Mouse (Mus musculus): ENCODE measurements around the gene Insr.
A peak's percentile ranks its signal among the peaks of the same experiment; 100 is the strongest.
"Not testable (repeated sequence)": the region's sequence is repeated elsewhere in the genome, so short reads cannot be mapped to it uniquely, and the experiment has no call there.

Insr gene

DNA sequence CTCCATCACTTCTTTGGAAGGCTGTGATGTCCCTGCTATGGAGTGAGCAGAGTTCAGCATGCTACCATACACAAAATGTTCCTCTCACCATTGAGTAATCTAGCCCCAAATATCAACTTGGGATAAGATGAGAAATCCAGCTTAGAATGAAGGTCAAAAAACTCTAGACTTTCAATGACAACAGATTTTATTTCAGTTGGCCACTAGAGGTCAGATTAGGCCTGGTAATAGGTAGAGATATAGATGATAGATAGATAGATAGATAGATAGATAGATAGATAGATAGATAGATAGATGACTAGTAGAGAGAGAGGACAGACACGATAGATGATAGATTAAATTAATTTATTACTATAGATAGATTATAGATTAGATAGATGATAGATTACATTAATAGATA lies 99.5 kb downstream of the Insr start:
- DNase-seq, result peak in 1 of 2 experiments; percentile 35

DNA sequence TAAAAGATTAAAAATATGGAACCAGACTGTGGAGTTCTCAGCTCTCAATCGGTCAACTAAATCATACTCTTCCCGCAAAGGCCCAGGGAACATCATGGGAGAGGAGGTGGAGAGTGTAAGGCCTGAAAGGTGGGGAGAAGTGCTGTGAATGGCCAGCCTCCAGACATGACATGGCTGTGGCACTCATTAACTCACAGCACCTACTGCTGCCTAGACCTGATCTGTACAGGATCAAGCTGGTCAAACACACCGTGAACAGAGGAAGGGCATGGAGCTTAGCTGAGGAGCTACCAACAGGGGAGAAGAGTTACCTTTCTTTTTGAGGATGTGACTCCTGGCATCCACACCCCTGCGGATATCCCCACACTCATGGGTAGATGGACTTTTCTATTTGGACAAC lies 102.0 kb downstream of the Insr start:
- no peak for DNase-seq

DNA sequence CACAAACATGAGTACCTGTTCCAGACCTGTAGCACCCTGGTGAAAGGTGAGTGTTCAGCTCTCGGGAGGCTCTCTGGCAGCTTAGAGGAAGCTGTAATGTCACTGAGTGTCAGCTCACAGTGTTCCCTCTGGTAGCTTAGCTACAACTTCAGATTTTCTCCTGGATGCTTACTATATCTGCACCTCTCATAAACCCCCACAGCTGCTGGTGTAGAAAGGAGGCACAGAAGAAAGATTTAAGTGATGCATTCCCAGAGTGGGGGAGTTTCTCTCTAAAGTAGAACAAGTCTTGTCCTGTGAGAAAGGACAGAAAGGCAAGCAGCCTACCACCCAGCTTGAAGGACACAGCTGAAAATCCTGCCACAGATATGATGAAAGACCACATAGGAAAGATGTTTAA lies 107.2 kb downstream of the Insr start:
- DNase-seq, result no peak

DNA sequence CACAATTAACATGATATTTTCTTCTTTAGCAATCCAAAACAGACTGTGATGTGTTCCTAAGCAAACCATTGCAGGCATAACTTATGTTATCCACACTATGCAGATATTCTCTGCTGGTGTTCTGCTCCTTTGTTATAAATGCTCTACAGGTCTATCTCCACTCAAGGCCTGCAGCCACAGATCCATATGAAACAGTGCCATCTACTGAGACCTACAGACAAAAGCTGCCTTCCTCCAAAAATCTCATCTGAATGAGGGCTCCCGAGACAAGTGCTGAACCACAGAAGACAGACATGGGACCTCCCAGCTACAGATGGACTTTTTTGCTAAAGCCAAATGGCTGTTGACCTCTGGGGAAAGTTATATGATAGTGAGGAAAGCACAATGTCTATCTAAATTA lies 132.9 kb downstream of the Insr start:
- DNase-seq, result no peak

DNA sequence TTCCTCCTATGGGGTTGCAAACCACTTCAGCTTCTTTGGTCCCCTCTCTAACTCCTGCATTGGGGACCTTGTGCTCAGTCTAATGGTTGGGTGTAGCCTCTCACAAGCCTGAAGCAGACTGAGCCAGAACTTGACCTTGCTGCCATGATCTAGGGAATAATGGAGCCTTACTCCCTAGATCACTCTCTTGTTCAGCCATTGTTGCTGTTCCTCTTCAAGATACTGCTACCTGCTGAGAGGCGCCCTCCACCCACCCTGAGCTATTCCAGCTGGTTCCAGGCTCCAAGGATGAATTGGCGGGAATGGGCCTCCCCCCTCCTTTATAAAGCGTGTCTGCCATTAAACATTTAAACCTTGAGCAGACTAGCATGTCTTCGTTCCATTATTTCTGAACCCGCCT lies 179.0 kb downstream of the Insr start:
- not testable (repeated sequence) for DNase-seq

Measured in cerebellum, postnatal 14 days (tissue).